Mouse (Mus musculus): ENCODE results near the gene Sult5a1. TPM values are rescaled to one million over a fixed set of nuclear protein-coding genes. Genes with fewer than 3 reads are reported as not detected.
"Not testable (repeated sequence)": the region's sequence is repeated elsewhere in the genome, so short reads cannot be mapped to it uniquely, and the experiment has no call there.

The Sult5a1 gene
- total RNA-seq (2014; rRNA removed) (15.5 and 29.8 TPM in 2 replicates), polyA plus RNA-seq (2012; rRNA removed) (62.7 and 154 TPM in 2 replicates)

DNA sequence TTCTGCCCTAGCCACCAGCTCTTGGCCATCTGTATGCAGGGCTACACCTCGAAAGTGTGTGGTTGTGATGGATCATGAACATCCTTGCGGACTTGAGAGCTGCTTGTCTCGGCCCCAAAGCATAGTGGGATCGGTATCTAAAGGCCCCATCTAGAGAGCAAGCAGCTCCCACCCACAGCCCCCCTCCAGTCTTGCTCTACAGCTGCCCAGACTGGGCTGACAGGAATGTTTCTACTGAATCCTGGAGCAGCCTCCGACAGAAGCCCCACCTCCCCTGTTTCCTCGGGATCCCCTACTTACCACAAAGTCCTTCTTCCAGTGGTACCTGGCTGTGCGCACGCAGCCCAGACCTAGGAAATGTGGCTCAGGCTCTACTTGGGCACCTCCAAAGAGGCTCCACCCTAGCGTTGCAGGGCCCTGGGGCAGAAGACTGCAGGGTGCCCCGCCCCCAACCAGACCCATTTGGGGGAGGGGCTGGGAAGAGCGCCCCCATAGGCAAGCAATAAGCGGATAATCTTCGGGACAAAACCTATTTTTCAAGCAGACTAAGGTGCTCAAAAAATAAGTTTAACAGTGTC, at the start of gene Sult5a1:
Gene Sult5a1 (minus strand): TSS at position 428 of the 578 bp plus-strand sequence.
- DNase-seq (ENCODE audit: extremely low read depth, low read depth, low spot score), result no peak
- Histone ChIP-seq H3K79me2 (ENCODE audit: control insufficient read depth, insufficient read depth, low read length) (no peaks in the 10 kb centered on the region), H3K4me1 (ENCODE audit: control insufficient read depth, insufficient read depth, low read length) (peaks cover 15% of the 10 kb centered on the region), H3K9ac (ENCODE audit: low read depth, low read length) (peak within 1 kb of the TSS; percentile 58), H3K4me3 (ENCODE audit: insufficient read depth, low read depth, low read length) (no peak within 1 kb of the TSS), H3K27ac (replicated peaks; ENCODE audit: insufficient read depth, low read depth, low read length) (peak within 1 kb of the TSS; percentile 92), H3K27me3 (ENCODE audit: control insufficient read depth, insufficient read depth, low read length) (no peaks in the 10 kb centered on the region), H3K36me3 (ENCODE audit: control insufficient read depth, insufficient read depth, low read length) (no peaks in the 10 kb centered on the region)
- WGBS, result 57% methylated on average over 13 of the region's 13 CpGs
- TF ChIP-seq POLR2A (IDR thresholded peaks at IDR 0.05; ENCODE audit: extremely low read depth, insufficient read depth, low read length), result no peak
- TF ChIP-seq CTCF (IDR thresholded peaks at IDR 0.05; ENCODE audit: low read depth, low read length), result no peak

DNA sequence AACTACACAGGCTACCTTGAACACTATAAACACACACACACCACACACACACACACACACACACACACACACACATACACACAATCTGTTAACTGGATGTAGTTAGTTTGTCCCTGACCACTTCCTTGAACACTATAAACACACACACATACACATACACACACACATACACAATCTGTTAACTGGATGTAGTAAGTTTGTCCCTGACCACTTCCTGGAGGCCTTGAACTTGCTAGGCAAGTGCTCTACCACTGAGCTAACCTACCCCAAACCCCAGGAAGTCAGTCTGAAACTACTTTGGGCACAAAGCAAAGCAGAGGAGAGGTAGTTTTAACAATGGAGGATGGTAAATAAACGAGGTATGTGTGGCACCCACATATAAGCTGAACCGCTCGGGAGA, 45.5 kb upstream of the Sult5a1 start:
- Histone ChIP-seq H3K4me1 (ENCODE audit: control insufficient read depth, insufficient read depth, low read length) (no peaks in the 10 kb centered on the region), H3K9ac (ENCODE audit: low read depth, low read length) (no peak overlapping the region), H3K27me3 (ENCODE audit: control insufficient read depth, insufficient read depth, low read length) (no peaks in the 10 kb centered on the region), H3K4me3 (ENCODE audit: insufficient read depth, low read depth, low read length) (no peak overlapping the region), H3K27ac (replicated peaks; ENCODE audit: insufficient read depth, low read depth, low read length) (no peak overlapping the region), H3K79me2 (ENCODE audit: control insufficient read depth, insufficient read depth, low read length) (no peaks in the 10 kb centered on the region), H3K36me3 (ENCODE audit: control insufficient read depth, insufficient read depth, low read length) (peaks cover 3% of the 10 kb centered on the region; the same call in 1 of the 2 replicates)
- peak; percentile 19 for DNase-seq (ENCODE audit: extremely low read depth, low read depth, low spot score)
- WGBS, result 75% methylated on average over 3 of the region's 3 CpGs
- TF ChIP-seq CTCF (IDR thresholded peaks at IDR 0.05; ENCODE audit: low read depth, low read length), result no peak
- TF ChIP-seq POLR2A (IDR thresholded peaks at IDR 0.05; ENCODE audit: extremely low read depth, insufficient read depth, low read length), result no peak

GRCm38 (mm10) chr8:123202288-123202687, 44.2 kb upstream of the Sult5a1 start:
- DNase-seq (ENCODE audit: extremely low read depth, low read depth, low spot score), result peak; percentile 53
- no peaks in the 10 kb centered on the region for H3K27me3 ChIP-seq (ENCODE audit: control insufficient read depth, insufficient read depth, low read length)
- no peaks in the 10 kb centered on the region for H3K79me2 ChIP-seq (ENCODE audit: control insufficient read depth, insufficient read depth, low read length)
- no peak overlapping the region for H3K9ac ChIP-seq (ENCODE audit: low read depth, low read length)
- no peaks in the 10 kb centered on the region for H3K36me3 ChIP-seq (ENCODE audit: control insufficient read depth, insufficient read depth, low read length)
- H3K4me3 ChIP-seq (ENCODE audit: insufficient read depth, low read depth, low read length), result no peak overlapping the region
- no peak for TF ChIP-seq POLR2A (IDR thresholded peaks at IDR 0.05; ENCODE audit: extremely low read depth, insufficient read depth, low read length)
- TF ChIP-seq CTCF (IDR thresholded peaks at IDR 0.05; ENCODE audit: low read depth, low read length), result peak; percentile 61
- WGBS, result 23% methylated on average over 5 of the region's 5 CpGs
- H3K27ac ChIP-seq (replicated peaks; ENCODE audit: insufficient read depth, low read depth, low read length), result no peak overlapping the region
- H3K4me1 ChIP-seq (ENCODE audit: control insufficient read depth, insufficient read depth, low read length), result no peaks in the 10 kb centered on the region

DNA sequence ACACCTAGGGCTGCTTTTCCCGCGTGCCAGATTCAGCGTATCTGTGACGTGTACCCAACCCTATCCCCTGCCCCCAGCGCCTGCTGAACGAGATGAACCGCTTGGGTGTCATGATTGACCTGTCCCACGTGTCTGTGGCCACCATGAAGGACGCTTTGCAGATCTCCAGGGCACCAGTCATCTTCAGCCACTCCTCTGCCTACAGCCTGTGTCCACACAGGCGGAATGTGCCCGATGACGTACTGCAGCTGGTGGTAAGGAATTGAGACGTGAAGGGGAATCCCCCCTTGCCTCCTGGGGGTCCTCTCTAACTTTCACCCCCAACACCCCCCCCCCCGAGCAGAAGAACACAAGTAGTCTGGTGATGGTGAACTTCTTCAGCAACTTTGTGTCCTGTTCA, 41.7 kb upstream of the Sult5a1 start:
- DNase-seq (ENCODE audit: extremely low read depth, low read depth, low spot score), result no peak
- TF ChIP-seq POLR2A (IDR thresholded peaks at IDR 0.05; ENCODE audit: extremely low read depth, insufficient read depth, low read length), result no peak
- Histone ChIP-seq H3K27me3 (ENCODE audit: control insufficient read depth, insufficient read depth, low read length) (no peaks in the 10 kb centered on the region), H3K27ac (replicated peaks; ENCODE audit: insufficient read depth, low read depth, low read length) (no peak overlapping the region), H3K36me3 (ENCODE audit: control insufficient read depth, insufficient read depth, low read length) (no peaks in the 10 kb centered on the region), H3K9ac (ENCODE audit: low read depth, low read length) (no peak overlapping the region), H3K4me1 (ENCODE audit: control insufficient read depth, insufficient read depth, low read length) (no peaks in the 10 kb centered on the region), H3K4me3 (ENCODE audit: insufficient read depth, low read depth, low read length) (no peak overlapping the region), H3K79me2 (ENCODE audit: control insufficient read depth, insufficient read depth, low read length) (no peaks in the 10 kb centered on the region)
- WGBS, result 72% methylated on average over 14 of the region's 14 CpGs

GRCm38 (mm10) chr8:123197016-123197415, 38.9 kb upstream of the Sult5a1 start:
- H3K4me3 ChIP-seq (ENCODE audit: insufficient read depth, low read depth, low read length); DNase-seq (ENCODE audit: extremely low read depth, low read depth, low spot score); H3K4me1 ChIP-seq (ENCODE audit: control insufficient read depth, insufficient read depth, low read length); H3K79me2 ChIP-seq (ENCODE audit: control insufficient read depth, insufficient read depth, low read length); H3K9ac ChIP-seq (ENCODE audit: low read depth, low read length); H3K36me3 ChIP-seq (ENCODE audit: control insufficient read depth, insufficient read depth, low read length); H3K27me3 ChIP-seq (ENCODE audit: control insufficient read depth, insufficient read depth, low read length); H3K27ac ChIP-seq (replicated peaks; ENCODE audit: insufficient read depth, low read depth, low read length): not testable (repeated sequence)
- WGBS, result 83% methylated on average over 5 of the region's 5 CpGs

DNA sequence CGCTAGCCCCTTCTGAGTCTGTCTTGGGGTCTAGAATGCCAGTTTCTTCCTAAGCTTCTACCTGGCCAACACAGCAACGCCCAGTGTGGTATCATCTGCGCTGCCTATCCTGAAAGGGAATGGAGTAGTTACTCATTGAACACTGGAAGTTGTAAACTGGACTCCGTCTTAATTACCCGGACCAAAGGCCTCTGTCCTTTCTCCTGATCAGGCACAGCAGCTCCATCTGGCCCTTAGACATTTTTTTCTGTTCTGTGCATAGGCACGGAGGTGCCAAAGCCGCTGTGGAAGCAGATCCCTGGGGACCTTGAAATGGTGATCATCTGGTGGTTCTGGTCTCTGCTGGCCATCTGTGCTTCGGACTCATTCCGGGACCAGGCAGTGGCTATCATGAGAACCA, 35.7 kb upstream of the Sult5a1 start:
- WGBS, result 92% methylated on average over 9 of the region's 9 CpGs
- no peak overlapping the region for H3K4me3 ChIP-seq (ENCODE audit: insufficient read depth, low read depth, low read length)
- no peak for DNase-seq (ENCODE audit: extremely low read depth, low read depth, low spot score)
- no peak overlapping the region for H3K27ac ChIP-seq (replicated peaks; ENCODE audit: insufficient read depth, low read depth, low read length)
- H3K36me3 ChIP-seq (ENCODE audit: control insufficient read depth, insufficient read depth, low read length), result no peaks in the 10 kb centered on the region
- H3K4me1 ChIP-seq (ENCODE audit: control insufficient read depth, insufficient read depth, low read length), result peaks cover 6% of the 10 kb centered on the region
- H3K9ac ChIP-seq (ENCODE audit: low read depth, low read length), result no peak overlapping the region
- H3K79me2 ChIP-seq (ENCODE audit: control insufficient read depth, insufficient read depth, low read length), result no peaks in the 10 kb centered on the region
- TF ChIP-seq POLR2A (IDR thresholded peaks at IDR 0.05; ENCODE audit: extremely low read depth, insufficient read depth, low read length) (no peak), CTCF (IDR thresholded peaks at IDR 0.05; ENCODE audit: low read depth, low read length) (no peak)
- no peaks in the 10 kb centered on the region for H3K27me3 ChIP-seq (ENCODE audit: control insufficient read depth, insufficient read depth, low read length)

All from liver, adult 2 months (tissue).